Mouse (Mus musculus): ENCODE data around the gene Pde4d. TPM values are rescaled to one million over a fixed set of nuclear protein-coding genes. Genes with fewer than 3 reads are reported as not detected.

The Pde4d gene
- polyA plus RNA-seq, 1 experiment from 2014 or later = 14.6 TPM

DNA sequence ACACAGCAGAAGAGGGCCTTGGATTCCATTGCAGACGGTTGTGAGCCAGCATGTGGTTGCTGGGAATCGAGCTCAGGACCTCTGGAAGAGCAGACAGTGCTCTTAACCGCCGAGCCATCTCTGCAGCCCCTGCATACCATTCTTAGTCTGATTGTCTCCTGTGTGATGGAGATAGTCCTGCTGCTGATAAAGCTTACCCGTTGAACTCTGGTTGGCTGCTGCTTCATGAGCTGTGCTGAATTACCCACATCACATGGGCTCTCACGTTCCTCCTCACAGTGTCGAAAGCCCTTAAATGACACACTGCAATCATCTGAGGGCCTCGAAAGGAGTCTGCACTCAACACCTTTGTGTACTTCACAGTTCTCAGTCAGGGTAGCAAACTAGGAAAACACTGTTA lies 1468.9 kb downstream of the Pde4d start:
- no peak overlapping the region for H3K4me2 ChIP-seq (ENCODE audit: low read depth, low read length)
- H3K4me3 ChIP-seq (ENCODE audit: low read depth, low read length) = no peak overlapping the region
- H3K27ac ChIP-seq (replicated peaks; ENCODE audit: low read depth, low read length) = no peak overlapping the region
- no peaks in the 10 kb centered on the region for H3K4me1 ChIP-seq (ENCODE audit: control insufficient read depth, insufficient read depth, low read length)
- H3K9ac ChIP-seq (replicated peaks; ENCODE audit: low read length) = no peak overlapping the region
- ATAC-seq (replicated peaks; ENCODE audit: insufficient number of reproducible peaks, low FRiP score, low TSS enrichment, low read depth) (no peak), DNase-seq (ENCODE audit: low spot score) (no peak)
- 75% methylated on average over 8 of the region's 8 CpGs for WGBS
- H3K36me3 ChIP-seq (replicated peaks; ENCODE audit: control insufficient read depth, insufficient read depth, low read depth, low read length) = no peaks in the 10 kb centered on the region
- H3K9me3 ChIP-seq (replicated peaks; ENCODE audit: control insufficient read depth, low read length) = no peaks in the 10 kb centered on the region
- H3K27me3 ChIP-seq (ENCODE audit: control insufficient read depth, insufficient read depth, low read length) = no peaks in the 10 kb centered on the region

DNA sequence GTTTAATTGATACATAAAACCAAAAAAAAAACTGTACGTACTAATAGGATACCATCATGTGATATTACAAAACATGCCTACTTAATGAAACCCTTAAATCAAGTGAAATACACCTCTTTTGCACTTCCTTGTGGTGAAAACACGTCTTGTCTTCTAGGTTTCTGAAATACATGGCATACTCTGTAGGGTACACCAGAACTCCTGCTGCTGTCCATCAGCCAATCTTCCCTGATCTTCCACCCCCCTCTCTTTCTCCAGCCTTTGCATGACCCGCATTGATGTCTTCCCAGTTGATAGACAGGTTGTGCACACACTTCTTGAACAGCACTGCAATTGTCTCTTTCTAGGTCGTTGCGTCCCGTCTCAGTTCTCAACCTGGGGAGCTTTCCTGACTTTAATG lies 1470.5 kb downstream of the Pde4d start:
- Histone ChIP-seq H3K4me2 (ENCODE audit: low read depth, low read length) (no peak overlapping the region), H3K27me3 (ENCODE audit: control insufficient read depth, insufficient read depth, low read length) (no peaks in the 10 kb centered on the region), H3K27ac (replicated peaks; ENCODE audit: low read depth, low read length) (no peak overlapping the region), H3K4me3 (ENCODE audit: low read depth, low read length) (no peak overlapping the region), H3K9ac (replicated peaks; ENCODE audit: low read length) (no peak overlapping the region), H3K36me3 (replicated peaks; ENCODE audit: control insufficient read depth, insufficient read depth, low read depth, low read length) (no peaks in the 10 kb centered on the region), H3K9me3 (replicated peaks; ENCODE audit: control insufficient read depth, low read length) (no peaks in the 10 kb centered on the region), H3K4me1 (ENCODE audit: control insufficient read depth, insufficient read depth, low read length) (no peaks in the 10 kb centered on the region)
- ATAC-seq (replicated peaks; ENCODE audit: insufficient number of reproducible peaks, low FRiP score, low TSS enrichment, low read depth) (no peak), DNase-seq (ENCODE audit: low spot score) (no peak)
- WGBS = 87% methylated on average over 6 of the region's 6 CpGs

DNA sequence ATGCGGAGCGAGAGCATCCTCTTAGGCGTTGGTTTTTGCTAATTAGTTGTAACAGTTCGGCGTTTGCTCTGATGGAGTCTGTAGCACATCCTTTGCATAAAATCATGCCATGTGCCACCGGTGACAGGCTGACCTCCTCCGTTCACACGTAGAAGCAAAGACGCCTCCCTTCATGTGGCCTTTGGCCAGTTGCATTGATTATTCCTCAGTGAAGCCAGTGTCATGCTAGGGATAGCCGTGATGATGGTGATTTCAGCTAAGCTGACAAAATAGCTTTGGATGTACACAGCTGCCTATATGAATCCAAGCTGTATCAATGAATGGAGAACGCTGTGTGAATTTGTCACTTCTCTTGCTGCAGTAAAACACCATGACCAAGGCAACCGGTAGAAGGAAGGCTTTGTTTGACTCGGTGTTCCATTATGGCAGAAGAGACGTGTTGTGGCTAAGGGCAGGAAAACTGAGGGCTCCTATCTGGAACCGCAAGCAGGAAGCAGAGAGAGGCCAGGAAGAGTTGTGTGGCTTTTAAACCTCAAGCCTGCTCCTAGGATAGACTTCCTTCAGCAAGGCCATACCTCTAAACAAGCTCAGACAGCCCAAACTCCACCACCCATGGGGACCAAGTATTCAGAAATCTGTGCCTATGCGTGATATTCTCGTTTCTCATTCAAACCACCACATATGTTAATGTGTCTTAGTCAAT lies 1471.7 kb downstream of the Pde4d start:
- no peaks in the 10 kb centered on the region for H3K27me3 ChIP-seq (ENCODE audit: control insufficient read depth, insufficient read depth, low read length)
- ATAC-seq (replicated peaks; ENCODE audit: insufficient number of reproducible peaks, low FRiP score, low TSS enrichment, low read depth) (no peak), DNase-seq (ENCODE audit: low spot score) (no peak)
- 89% methylated on average over 17 of the region's 17 CpGs for WGBS
- no peak overlapping the region for H3K9ac ChIP-seq (replicated peaks; ENCODE audit: low read length)
- no peaks in the 10 kb centered on the region for H3K9me3 ChIP-seq (replicated peaks; ENCODE audit: control insufficient read depth, low read length)
- H3K4me2 ChIP-seq (ENCODE audit: low read depth, low read length) = no peak overlapping the region
- no peaks in the 10 kb centered on the region for H3K4me1 ChIP-seq (ENCODE audit: control insufficient read depth, insufficient read depth, low read length)
- no peak overlapping the region for H3K4me3 ChIP-seq (ENCODE audit: low read depth, low read length)
- no peaks in the 10 kb centered on the region for H3K36me3 ChIP-seq (replicated peaks; ENCODE audit: control insufficient read depth, insufficient read depth, low read depth, low read length)
- H3K27ac ChIP-seq (replicated peaks; ENCODE audit: low read depth, low read length) = no peak overlapping the region

DNA sequence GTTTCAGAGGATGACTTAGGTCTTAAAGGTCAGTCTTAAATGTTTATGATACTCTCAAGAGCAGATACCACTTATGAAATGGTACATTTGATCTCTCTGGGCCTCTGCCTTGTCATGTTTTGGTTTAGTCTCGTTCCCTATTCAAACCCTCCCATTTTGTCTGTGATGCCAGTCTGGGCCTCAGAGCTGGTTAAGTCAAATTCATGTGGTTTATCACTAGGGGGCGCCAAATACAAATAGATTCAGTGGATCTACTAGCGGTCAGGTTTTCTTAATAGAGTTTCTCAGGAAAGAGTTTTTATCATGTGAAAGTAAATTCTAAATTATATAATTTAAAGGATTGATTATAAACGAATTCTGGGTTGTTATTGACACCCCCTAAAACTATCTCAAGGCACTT lies 1472.5 kb downstream of the Pde4d start:
- Histone ChIP-seq H3K4me3 (ENCODE audit: low read depth, low read length) (no peak overlapping the region), H3K36me3 (replicated peaks; ENCODE audit: control insufficient read depth, insufficient read depth, low read depth, low read length) (no peaks in the 10 kb centered on the region), H3K27me3 (ENCODE audit: control insufficient read depth, insufficient read depth, low read length) (no peaks in the 10 kb centered on the region), H3K4me1 (ENCODE audit: control insufficient read depth, insufficient read depth, low read length) (no peaks in the 10 kb centered on the region), H3K4me2 (ENCODE audit: low read depth, low read length) (no peak overlapping the region), H3K9ac (replicated peaks; ENCODE audit: low read length) (no peak overlapping the region), H3K27ac (replicated peaks; ENCODE audit: low read depth, low read length) (no peak overlapping the region), H3K9me3 (replicated peaks; ENCODE audit: control insufficient read depth, low read length) (no peaks in the 10 kb centered on the region)
- ATAC-seq (replicated peaks; ENCODE audit: insufficient number of reproducible peaks, low FRiP score, low TSS enrichment, low read depth) = no peak
- DNase-seq (ENCODE audit: low spot score) = peak; percentile 87
- WGBS = 4% methylated on average over 4 of the region's 4 CpGs

DNA sequence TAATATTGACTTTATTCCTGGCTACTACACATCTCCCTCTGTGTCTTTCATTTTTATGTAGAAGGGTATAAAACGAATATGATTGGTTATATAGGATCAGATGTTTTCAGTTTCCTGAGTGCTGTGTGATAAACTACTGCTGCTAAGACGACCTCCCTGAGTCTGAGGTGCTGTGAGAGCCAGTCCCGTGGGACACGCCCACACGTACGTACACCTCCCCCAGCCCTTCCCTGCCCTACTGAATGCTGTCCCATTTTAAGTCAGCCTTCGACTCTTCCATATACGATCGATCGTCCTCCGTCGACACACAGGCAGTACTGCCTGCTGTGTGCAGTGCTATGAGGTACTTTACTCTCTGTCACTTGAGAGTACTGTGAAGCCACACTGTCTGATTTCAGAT lies 1473.0 kb downstream of the Pde4d start:
- H3K4me3 ChIP-seq (ENCODE audit: low read depth, low read length) = no peak overlapping the region
- no peaks in the 10 kb centered on the region for H3K36me3 ChIP-seq (replicated peaks; ENCODE audit: control insufficient read depth, insufficient read depth, low read depth, low read length)
- H3K9ac ChIP-seq (replicated peaks; ENCODE audit: low read length) = no peak overlapping the region
- ATAC-seq (replicated peaks; ENCODE audit: insufficient number of reproducible peaks, low FRiP score, low TSS enrichment, low read depth) (no peak; the same call in 1 of the 2 replicates), DNase-seq (ENCODE audit: low spot score) (no peak)
- WGBS = 71% methylated on average over 12 of the region's 12 CpGs
- H3K27me3 ChIP-seq (ENCODE audit: control insufficient read depth, insufficient read depth, low read length) = no peaks in the 10 kb centered on the region
- H3K4me1 ChIP-seq (ENCODE audit: control insufficient read depth, insufficient read depth, low read length) = no peaks in the 10 kb centered on the region
- H3K9me3 ChIP-seq (replicated peaks; ENCODE audit: control insufficient read depth, low read length) = no peaks in the 10 kb centered on the region
- no peak overlapping the region for H3K27ac ChIP-seq (replicated peaks; ENCODE audit: low read depth, low read length)
- no peak overlapping the region for H3K4me2 ChIP-seq (ENCODE audit: low read depth, low read length)

DNA sequence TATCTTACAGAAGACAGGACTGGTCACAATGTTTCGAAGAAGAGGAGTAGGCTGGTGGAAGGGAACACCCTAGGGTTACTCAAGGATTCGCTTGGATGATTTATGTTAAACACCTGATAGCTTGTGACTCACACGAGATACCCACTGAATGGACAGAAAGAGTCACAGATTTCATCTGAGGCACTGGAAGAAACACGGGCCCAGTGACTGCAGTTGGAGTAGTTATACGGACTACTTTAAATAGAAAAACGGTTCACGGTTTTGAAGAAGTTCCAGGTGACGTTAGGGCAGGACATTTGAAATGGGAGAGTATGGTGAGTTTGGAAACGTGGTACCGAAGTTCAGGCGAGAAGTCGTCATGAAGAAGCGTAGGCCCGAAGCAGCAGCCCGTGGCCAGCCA lies 1475.0 kb downstream of the Pde4d start:
- H3K4me1 ChIP-seq (ENCODE audit: control insufficient read depth, insufficient read depth, low read length) = no peaks in the 10 kb centered on the region
- WGBS = 93% methylated on average over 15 of the region's 15 CpGs

DNA sequence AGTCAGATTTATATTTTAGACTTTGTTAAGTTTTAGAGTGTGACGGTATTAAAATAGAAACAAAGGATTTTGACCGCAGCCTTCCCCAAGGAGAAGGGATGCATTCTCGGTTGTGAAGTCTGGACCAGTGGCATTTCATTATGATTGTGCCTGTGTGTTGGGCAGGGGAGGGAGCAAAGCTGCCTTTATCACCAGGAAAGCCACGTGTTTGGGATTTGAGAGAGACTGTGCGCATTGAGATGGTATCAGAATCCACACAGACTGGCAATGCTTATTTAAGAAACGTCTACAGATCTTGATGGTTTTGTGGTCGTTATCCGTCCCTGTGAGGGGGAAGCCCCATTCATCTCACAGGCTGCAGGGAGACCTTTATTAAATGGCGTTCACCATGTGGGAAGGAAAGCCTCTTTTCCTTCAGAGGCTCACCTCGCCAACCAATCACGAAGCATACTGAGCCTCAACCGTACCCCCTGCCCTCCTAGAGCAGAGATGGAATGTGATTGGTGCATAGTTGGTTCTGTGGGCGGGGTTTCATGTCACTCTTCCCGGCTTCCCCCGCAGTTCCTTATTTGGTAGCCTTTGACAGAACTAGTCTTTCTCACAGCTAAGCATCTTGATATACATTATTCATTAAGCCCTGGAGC lies 1476.7 kb downstream of the Pde4d start:
- Histone ChIP-seq H3K4me2 (ENCODE audit: low read depth, low read length) (peak overlapping the region; percentile 13; the same call in 1 of the 2 replicates), H3K4me3 (ENCODE audit: low read depth, low read length) (no peak overlapping the region), H3K36me3 (replicated peaks; ENCODE audit: control insufficient read depth, insufficient read depth, low read depth, low read length) (no peaks in the 10 kb centered on the region), H3K27ac (replicated peaks; ENCODE audit: low read depth, low read length) (no peak overlapping the region), H3K27me3 (ENCODE audit: control insufficient read depth, insufficient read depth, low read length) (no peaks in the 10 kb centered on the region), H3K9me3 (replicated peaks; ENCODE audit: control insufficient read depth, low read length) (no peaks in the 10 kb centered on the region), H3K4me1 (ENCODE audit: control insufficient read depth, insufficient read depth, low read length) (no peaks in the 10 kb centered on the region), H3K9ac (replicated peaks; ENCODE audit: low read length) (no peak overlapping the region)
- DNase-seq (ENCODE audit: low spot score) (peak; percentile 72), ATAC-seq (replicated peaks; ENCODE audit: insufficient number of reproducible peaks, low FRiP score, low TSS enrichment, low read depth) (peak; percentile 81)
- WGBS = 41% methylated on average over 15 of the region's 15 CpGs

More for the DNA sequence above, 1475.0 kb downstream of the Pde4d start:
- Histone ChIP-seq H3K27me3 (ENCODE audit: control insufficient read depth, insufficient read depth, low read length) (no peaks in the 10 kb centered on the region), H3K4me3 (ENCODE audit: low read depth, low read length) (no peak overlapping the region), H3K4me2 (ENCODE audit: low read depth, low read length) (no peak overlapping the region), H3K36me3 (replicated peaks; ENCODE audit: control insufficient read depth, insufficient read depth, low read depth, low read length) (no peaks in the 10 kb centered on the region), H3K9me3 (replicated peaks; ENCODE audit: control insufficient read depth, low read length) (no peaks in the 10 kb centered on the region), H3K27ac (replicated peaks; ENCODE audit: low read depth, low read length) (no peak overlapping the region), H3K9ac (replicated peaks; ENCODE audit: low read length) (no peak overlapping the region)
- no peak for ATAC-seq (replicated peaks; ENCODE audit: insufficient number of reproducible peaks, low FRiP score, low TSS enrichment, low read depth)
- no peak for DNase-seq (ENCODE audit: low spot score)

DNA sequence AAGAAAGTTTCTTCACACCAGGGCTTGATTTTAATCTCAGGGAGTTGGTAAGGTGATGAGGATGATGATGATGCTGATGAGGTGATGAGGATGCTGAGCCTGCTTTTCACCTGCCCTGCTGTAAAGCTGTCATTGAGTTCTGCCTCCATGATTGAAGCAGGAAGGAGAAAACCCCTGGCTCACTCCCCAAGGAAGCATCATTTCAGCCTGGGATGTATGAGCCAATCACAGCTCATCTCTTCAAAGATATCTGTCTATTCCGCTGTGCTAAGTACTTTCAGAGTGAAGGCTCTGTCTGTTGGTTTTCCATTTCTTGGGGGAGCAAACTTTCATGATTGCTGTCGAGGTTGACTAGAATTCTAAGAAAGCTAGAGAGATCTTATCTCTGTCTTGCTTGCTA lies 1478.0 kb downstream of the Pde4d start:
- 71% methylated on average over 2 of the region's 2 CpGs for WGBS
- ATAC-seq (replicated peaks; ENCODE audit: insufficient number of reproducible peaks, low FRiP score, low TSS enrichment, low read depth) (no peak), DNase-seq (ENCODE audit: low spot score) (no peak)
- no peaks in the 10 kb centered on the region for H3K9me3 ChIP-seq (replicated peaks; ENCODE audit: control insufficient read depth, low read length)
- H3K4me2 ChIP-seq (ENCODE audit: low read depth, low read length) = no peak overlapping the region
- H3K27ac ChIP-seq (replicated peaks; ENCODE audit: low read depth, low read length) = no peak overlapping the region
- H3K9ac ChIP-seq (replicated peaks; ENCODE audit: low read length) = no peak overlapping the region
- no peaks in the 10 kb centered on the region for H3K36me3 ChIP-seq (replicated peaks; ENCODE audit: control insufficient read depth, insufficient read depth, low read depth, low read length)
- H3K4me1 ChIP-seq (ENCODE audit: control insufficient read depth, insufficient read depth, low read length) = no peaks in the 10 kb centered on the region
- H3K4me3 ChIP-seq (ENCODE audit: low read depth, low read length) = no peak overlapping the region
- H3K27me3 ChIP-seq (ENCODE audit: control insufficient read depth, insufficient read depth, low read length) = no peaks in the 10 kb centered on the region

Measured in embryonic facial prominence, embryonic 11.5 days (tissue).